Mouse (Mus musculus) neutrophil, adult 5-6 weeks (primary cell): ENCODE results near the gene Plekha4. TPM values are rescaled to one million over a fixed set of nuclear protein-coding genes. Genes with fewer than 3 reads are reported as not detected.

Experiments
- ATAC-seq: fragments of 151-379, 151-347 bp; 2 replicates; pipeline ENCODE4 v1.8.0; 2017; ENCODE audit warnings: mild to moderate bottlenecking, moderate TSS enrichment; ENCODE audit not compliant: insufficient number of reproducible peaks, poor library complexity, low FRiP score, severe bottlenecking; ENCODE audit errors: extremely low read depth
- total RNA-seq: library from RNA; stranded (forward); fragments of 200-1000 nt; gene quantifications from 2 replicates; pipeline ENCODE4 v1.2.3, GENCODE M21; 2017

The Plekha4 gene
- total RNA-seq, 1 experiment from 2014 or later: 1.3 TPM

GRCm38 (mm10) chr7:45593118-45593815, 67.1 kb downstream of the Plekha4 start:
- peak; percentile 68 for ATAC-seq

- ATAC-seq: no peak
These were observed 69.0 kb downstream of the Plekha4 start for GRCm38 (mm10) chr7:45595176-45595575.

GRCm38 (mm10) chr7:45596107-45596506, 70.0 kb downstream of the Plekha4 start:
- no peak for ATAC-seq

- no peak for ATAC-seq
These were observed 70.9 kb downstream of the Plekha4 start for GRCm38 (mm10) chr7:45597013-45597412.

DNA sequence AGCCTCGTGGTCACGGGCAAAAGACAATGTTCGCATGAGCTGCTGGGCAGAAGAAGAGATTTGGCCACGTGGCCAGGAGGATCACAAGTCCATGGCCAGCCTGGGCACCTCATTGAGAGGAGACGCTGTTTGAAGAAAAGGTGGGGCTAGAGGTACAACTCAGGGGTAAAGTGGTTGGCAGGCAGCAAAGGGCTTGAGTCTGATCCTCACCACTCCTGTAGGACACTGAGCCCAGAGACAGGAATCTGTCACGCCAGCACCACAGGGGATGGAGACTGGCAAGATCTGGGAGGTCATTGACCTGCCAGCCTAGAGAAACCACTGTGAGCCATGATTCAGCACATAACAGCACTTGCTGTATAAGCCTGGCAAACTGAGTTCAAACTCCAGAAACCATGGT, 71.4 kb downstream of the Plekha4 start:
- no peak for ATAC-seq

GRCm38 (mm10) chr7:45598960-45599879, 73.1 kb downstream of the Plekha4 start:
- ATAC-seq: no peak

Other genes starting within 250 kb of the Plekha4 start
- not detected in 2 replicates for gene Slc6a21, start 248.8 kb upstream of the Plekha4 start, total RNA-seq
- gene Trpm4, start 192.6 kb upstream of the Plekha4 start, total RNA-seq: 2.6 and 5.2 TPM in 2 replicates
- gene Hrc, start 191.0 kb upstream of the Plekha4 start, total RNA-seq: not detected in 2 replicates
- not detected in 2 replicates for gene Ppfia3, start 159.3 kb upstream of the Plekha4 start, total RNA-seq
- gene Lin7b, start 155.7 kb upstream of the Plekha4 start, total RNA-seq: 0.70 TPM in 1 of 2 replicates, not detected in the other
- gene Snrnp70, start 130.6 kb upstream of the Plekha4 start, total RNA-seq: 502 and 563 TPM in 2 replicates
- gene Kcna7, start 120.7 kb upstream of the Plekha4 start, total RNA-seq: not detected in 2 replicates
- not detected in 2 replicates for gene Ntf5, start 112.6 kb upstream of the Plekha4 start, total RNA-seq
- gene Lhb, start 105.5 kb upstream of the Plekha4 start, total RNA-seq: not detected in 2 replicates
- 9.9 and 14.6 TPM in 2 replicates for gene Gys1, start 91.5 kb upstream of the Plekha4 start, total RNA-seq
- 37.8 and 44.6 TPM in 2 replicates for gene Ruvbl2, start 88.2 kb upstream of the Plekha4 start, total RNA-seq
- gene Ftl1, start 66.4 kb upstream of the Plekha4 start, total RNA-seq: 1,339 and 1,541 TPM in 2 replicates
- gene Bax, start 59.4 kb upstream of the Plekha4 start, total RNA-seq: 31.1 and 37.9 TPM in 2 replicates
- not detected in 2 replicates for gene Tulp2, start 44.5 kb upstream of the Plekha4 start, total RNA-seq
- not detected in 2 replicates for gene Gm45808, start 39.5 kb upstream of the Plekha4 start, total RNA-seq
- 3.1 and 3.7 TPM in 2 replicates for gene Dhdh, start 37.5 kb upstream of the Plekha4 start, total RNA-seq
- gene Nucb1, start 15.9 kb upstream of the Plekha4 start, total RNA-seq: 90.4 and 101 TPM in 2 replicates
- 288 and 364 TPM in 2 replicates for gene Ppp1r15a, start 62 bp upstream of the Plekha4 start, total RNA-seq
- gene Hsd17b14, start 28.6 kb downstream of the Plekha4 start, total RNA-seq: 0.37 TPM in 1 of 2 replicates, not detected in the other
- 14.9 and 17.3 TPM in 2 replicates for gene Bcat2, start 43.8 kb downstream of the Plekha4 start, total RNA-seq
- not detected in 2 replicates for gene Fgf21, start 89.2 kb downstream of the Plekha4 start, total RNA-seq
- not detected in 2 replicates for gene Fut1, start 91.0 kb downstream of the Plekha4 start, total RNA-seq
- gene Izumo1, start 95.5 kb downstream of the Plekha4 start, total RNA-seq: not detected in 2 replicates
- 2.4 and 2.8 TPM in 2 replicates for gene Rasip1, start 101.2 kb downstream of the Plekha4 start, total RNA-seq
- 1.0 TPM in 1 of 2 replicates, not detected in the other for gene Mamstr, start 113.6 kb downstream of the Plekha4 start, total RNA-seq
- 0.25 and 0.35 TPM in 2 replicates for gene Fut2, start 140.1 kb downstream of the Plekha4 start, total RNA-seq
- gene Ntn5, start 157.7 kb downstream of the Plekha4 start, total RNA-seq: not detected in 2 replicates
- gene Sec1, start 168.1 kb downstream of the Plekha4 start, total RNA-seq: 0.23 TPM in 1 of 2 replicates, not detected in the other
- gene Car11, start 173.5 kb downstream of the Plekha4 start, total RNA-seq: not detected in 2 replicates
- 12.1 and 18.4 TPM in 2 replicates for gene Dbp, start 178.8 kb downstream of the Plekha4 start, total RNA-seq
- gene Rpl18, start 189.1 kb downstream of the Plekha4 start, total RNA-seq: 797 and 936 TPM in 2 replicates
- 25.5 and 27.4 TPM in 2 replicates for gene Sphk2, start 191.7 kb downstream of the Plekha4 start, total RNA-seq
- gene Fam83e, start 194.9 kb downstream of the Plekha4 start, total RNA-seq: 3.0 and 3.2 TPM in 2 replicates
- not detected in 2 replicates for gene Spaca4, start 199.5 kb downstream of the Plekha4 start, total RNA-seq